Mouse (Mus musculus): Measurements from ENCODE around the gene Zfp512b.

Zfp512b gene

GRCm38 (mm10) chr2:181589732-181590105 lies 2.9 kb downstream of the Zfp512b start:
- DNase-seq (ENCODE audit: extremely low spot score, low spot score), result no peak

- no peak for DNase-seq (ENCODE audit: extremely low spot score, low spot score)
Observed at GRCm38 (mm10) chr2:181589011-181589731, 3.4 kb downstream of the Zfp512b start.

GRCm38 (mm10) chr2:181588229-181588780 lies 4.3 kb downstream of the Zfp512b start:
- no peak for DNase-seq (ENCODE audit: extremely low spot score, low spot score)

GRCm38 (mm10) chr2:181587796-181588195 lies 4.8 kb downstream of the Zfp512b start:
- DNase-seq (ENCODE audit: extremely low spot score, low spot score), result no peak

GRCm38 (mm10) chr2:181586124-181586523 lies 6.5 kb downstream of the Zfp512b start:
- no peak for DNase-seq (ENCODE audit: extremely low spot score, low spot score)

GRCm38 (mm10) chr2:181585506-181585905 lies 7.1 kb downstream of the Zfp512b start:
- no peak for DNase-seq (ENCODE audit: extremely low spot score, low spot score)

GRCm38 (mm10) chr2:181584411-181584942 lies 8.1 kb downstream of the Zfp512b start, which contains the start of gene Uckl1:
Gene Uckl1 (minus strand): TSS chr2:181584892.
- DNase-seq (ENCODE audit: extremely low spot score, low spot score), result peak; percentile 9

- peak; percentile 9 for DNase-seq (ENCODE audit: extremely low spot score, low spot score)
Observed at GRCm38 (mm10) chr2:181583460-181584257, 8.9 kb downstream of the Zfp512b start.

GRCm38 (mm10) chr2:181582939-181583338 lies 9.7 kb downstream of the Zfp512b start:
- DNase-seq (ENCODE audit: extremely low spot score, low spot score), result peak; percentile 11

- DNase-seq (ENCODE audit: extremely low spot score, low spot score), result peak; percentile 12
Observed at GRCm38 (mm10) chr2:181582358-181582757, 10.2 kb downstream of the Zfp512b start.

GRCm38 (mm10) chr2:181581402-181582120 lies 11.0 kb downstream of the Zfp512b start:
- DNase-seq (ENCODE audit: extremely low spot score, low spot score), result peak; percentile 82

- DNase-seq (ENCODE audit: extremely low spot score, low spot score), result peak; percentile 88
Observed at GRCm38 (mm10) chr2:181581016-181581401, 11.6 kb downstream of the Zfp512b start.

GRCm38 (mm10) chr2:181580131-181580772 lies 12.4 kb downstream of the Zfp512b start:
- DNase-seq (ENCODE audit: extremely low spot score, low spot score), result peak; percentile 9

GRCm38 (mm10) chr2:181579681-181580080 lies 12.9 kb downstream of the Zfp512b start:
- peak; percentile 5 for DNase-seq (ENCODE audit: extremely low spot score, low spot score)

- DNase-seq (ENCODE audit: extremely low spot score, low spot score), result peak; percentile 10
Observed at GRCm38 (mm10) chr2:181578790-181579618, 13.6 kb downstream of the Zfp512b start.

GRCm38 (mm10) chr2:181577981-181578581 lies 14.5 kb downstream of the Zfp512b start:
- DNase-seq (ENCODE audit: extremely low spot score, low spot score), result no peak

- DNase-seq (ENCODE audit: extremely low spot score, low spot score), result no peak
Observed at GRCm38 (mm10) chr2:181577126-181577525, 15.5 kb downstream of the Zfp512b start.

GRCm38 (mm10) chr2:181576613-181577012 lies 16.0 kb downstream of the Zfp512b start:
- no peak for DNase-seq (ENCODE audit: extremely low spot score, low spot score)

- no peak for DNase-seq (ENCODE audit: extremely low spot score, low spot score)
Observed at GRCm38 (mm10) chr2:181574921-181575545, 17.6 kb downstream of the Zfp512b start.
